Comparison of ENCODE assay signal across 8 mouse cellular contexts in genomic region chr4:117210147-117211074, GRCm38 (mm10). TPM values are rescaled to one million over a fixed set of nuclear protein-coding genes. Genes with fewer than 3 reads are reported as not detected.
A peak's percentile ranks its signal among the peaks of the same experiment; 100 is the strongest.
DNase-seq lines count a peak whose midpoint lies in the region; ATAC-seq and TF ChIP-seq lines count a peak whose summit lies in the region.

No protein-coding gene starts in this region.

- peak; percentile 64; the same call in 1 of the 2 replicates for TF ChIP-seq CTCF in cerebellum, adult 2 months (IDR thresholded peaks at IDR 0.05; ENCODE audit: borderline replicate concordance, insufficient read depth, low read depth, low read length)
- peak; percentile 78 for TF ChIP-seq CTCF in midbrain, postnatal 0 days (IDR thresholded peaks at IDR 0.05)

- H3K9me3 ChIP-seq in hindbrain, embryonic 11.5 days (ENCODE audit: control insufficient read depth, low read length) = no peaks in the 10 kb centered on the region
- H3K9me3 ChIP-seq in hindbrain, embryonic 13.5 days = no peaks in the 10 kb centered on the region
- H3K9me3 ChIP-seq in forebrain, embryonic 16.5 days (ENCODE audit: control insufficient read depth, low read length) = no peaks in the 10 kb centered on the region
- no peaks in the 10 kb centered on the region for H3K9me3 ChIP-seq in limb, embryonic 11.5 days (ENCODE audit: control insufficient read depth, low read length)
- H3K9me3 ChIP-seq in midbrain, postnatal 0 days (ENCODE audit: low read length) = no peaks in the 10 kb centered on the region
- no peaks in the 10 kb centered on the region for H3K9me3 ChIP-seq in stomach, embryonic 15.5 days

- no peak for TF ChIP-seq POLR2A in cerebellum, adult 2 months (IDR thresholded peaks at IDR 0.05; ENCODE audit: borderline replicate concordance, insufficient read depth, low read length)

- H3K4me2 ChIP-seq in hindbrain, embryonic 11.5 days (replicated peaks; ENCODE audit: low read depth, low read length) = no peak overlapping the region
- no peak overlapping the region for H3K4me2 ChIP-seq in hindbrain, embryonic 13.5 days
- peak overlapping the region; percentile 9; the same call in 1 of the 2 replicates for H3K4me2 ChIP-seq in forebrain, embryonic 16.5 days (ENCODE audit: low read length)
- no peak overlapping the region for H3K4me2 ChIP-seq in limb, embryonic 11.5 days (ENCODE audit: low read depth, severe bottlenecking)
- H3K4me2 ChIP-seq in midbrain, postnatal 0 days (ENCODE audit: low read depth, low read length, poor library complexity, severe bottlenecking) = no peak overlapping the region
- H3K4me2 ChIP-seq in stomach, embryonic 15.5 days = peak overlapping the region; percentile 19; the same call in 1 of the 2 replicates

- H3K4me3 ChIP-seq in hindbrain, embryonic 11.5 days (ENCODE audit: low read depth, low read length) = no peak overlapping the region
- H3K4me3 ChIP-seq in hindbrain, embryonic 13.5 days = no peak overlapping the region
- no peak overlapping the region for H3K4me3 ChIP-seq in cerebellum, adult 2 months (replicated peaks; ENCODE audit: insufficient read depth, low read depth, low read length)
- no peak overlapping the region for H3K4me3 ChIP-seq in forebrain, embryonic 16.5 days (replicated peaks; ENCODE audit: low read length)
- no peak overlapping the region for H3K4me3 ChIP-seq in limb, embryonic 11.5 days (ENCODE audit: low read depth, low read length)
- no peak overlapping the region for H3K4me3 ChIP-seq in midbrain, postnatal 0 days (ENCODE audit: low read depth, low read length)
- H3K4me3 ChIP-seq in stomach, embryonic 15.5 days (replicated peaks) = no peak overlapping the region; the same call in 1 of the 2 replicates

- DNase-seq in hindbrain, embryonic 11.5 days (ENCODE audit: low spot score) = peak; percentile 90
- peak; percentile 54 for DNase-seq in cerebellum, adult 2 months
- DNase-seq in induced T-regulatory cell, adult 2 months (ENCODE audit: low read depth) = peak; percentile 95
- peak; percentile 94 for DNase-seq in limb, embryonic 11.5 days (ENCODE audit: low spot score)
- DNase-seq in midbrain, postnatal 0 days (ENCODE audit: low spot score) = peak; percentile 85

- H3K27me3 ChIP-seq in hindbrain, embryonic 11.5 days (ENCODE audit: control insufficient read depth, insufficient read depth, low read length) = no peaks in the 10 kb centered on the region
- H3K27me3 ChIP-seq in hindbrain, embryonic 13.5 days = 0 out of 2 replicates have a peak, but pooled peaks cover 8% of the 10 kb centered on the region
- no peaks in the 10 kb centered on the region for H3K27me3 ChIP-seq in cerebellum, adult 2 months (ENCODE audit: control insufficient read depth, insufficient read depth, low read length)
- H3K27me3 ChIP-seq in forebrain, embryonic 16.5 days (replicated peaks; ENCODE audit: control insufficient read depth, insufficient read depth, low read length) = no peaks in the 10 kb centered on the region
- no peaks in the 10 kb centered on the region for H3K27me3 ChIP-seq in limb, embryonic 11.5 days (ENCODE audit: control insufficient read depth, insufficient read depth, low read length)
- no peaks in the 10 kb centered on the region for H3K27me3 ChIP-seq in midbrain, postnatal 0 days (ENCODE audit: insufficient read depth, low read length)
- no peaks in the 10 kb centered on the region for H3K27me3 ChIP-seq in stomach, embryonic 15.5 days (replicated peaks)

- H3K27ac ChIP-seq in hindbrain, embryonic 11.5 days (ENCODE audit: low read depth, low read length) = 0 out of 2 replicates have a peak overlapping the region, but pooled peaks have one; percentile 17
- H3K27ac ChIP-seq in hindbrain, embryonic 13.5 days = no peak overlapping the region
- no peak overlapping the region for H3K27ac ChIP-seq in cerebellum, adult 2 months (ENCODE audit: insufficient read depth, low read length)
- no peak overlapping the region for H3K27ac ChIP-seq in forebrain, embryonic 16.5 days (ENCODE audit: low read length)
- H3K27ac ChIP-seq in limb, embryonic 11.5 days (replicated peaks; ENCODE audit: low read depth, low read length) = no peak overlapping the region
- H3K27ac ChIP-seq in midbrain, postnatal 0 days (ENCODE audit: low read depth, low read length) = no peak overlapping the region
- H3K27ac ChIP-seq in stomach, embryonic 15.5 days = no peak overlapping the region

- no peak overlapping the region for H3K9ac ChIP-seq in hindbrain, embryonic 11.5 days (ENCODE audit: low read depth, low read length)
- H3K9ac ChIP-seq in hindbrain, embryonic 13.5 days = no peak overlapping the region
- H3K9ac ChIP-seq in forebrain, embryonic 16.5 days (replicated peaks; ENCODE audit: low read depth, low read length) = no peak overlapping the region
- no peak overlapping the region for H3K9ac ChIP-seq in limb, embryonic 11.5 days (ENCODE audit: low read length)
- no peak overlapping the region for H3K9ac ChIP-seq in midbrain, postnatal 0 days (replicated peaks; ENCODE audit: low read length, poor library complexity, severe bottlenecking)
- no peak overlapping the region for H3K9ac ChIP-seq in stomach, embryonic 15.5 days

- H3K4me1 ChIP-seq in hindbrain, embryonic 11.5 days (replicated peaks; ENCODE audit: control insufficient read depth, insufficient read depth, low read length) = no peaks in the 10 kb centered on the region
- no peaks in the 10 kb centered on the region for H3K4me1 ChIP-seq in hindbrain, embryonic 13.5 days (replicated peaks)
- H3K4me1 ChIP-seq in cerebellum, adult 2 months (ENCODE audit: control insufficient read depth, insufficient read depth, low read length) = peaks cover 11% of the 10 kb centered on the region
- H3K4me1 ChIP-seq in forebrain, embryonic 16.5 days (replicated peaks; ENCODE audit: control insufficient read depth, insufficient read depth, low read length) = no peaks in the 10 kb centered on the region
- no peaks in the 10 kb centered on the region for H3K4me1 ChIP-seq in limb, embryonic 11.5 days (ENCODE audit: control insufficient read depth, insufficient read depth, low read length)
- H3K4me1 ChIP-seq in midbrain, postnatal 0 days (ENCODE audit: insufficient read depth, low read length) = no peaks in the 10 kb centered on the region
- no peaks in the 10 kb centered on the region for H3K4me1 ChIP-seq in stomach, embryonic 15.5 days

- WGBS in hindbrain, embryonic 11.5 days = 2% methylated on average over 20 of the region's 20 CpGs
- WGBS in hindbrain, embryonic 13.5 days = 3% methylated on average over 20 of the region's 20 CpGs
- 11% methylated on average over 20 of the region's 20 CpGs for WGBS in cerebellum, adult 2 months
- 3% methylated on average over 20 of the region's 20 CpGs for WGBS in forebrain, embryonic 16.5 days
- WGBS in limb, embryonic 11.5 days = 4% methylated on average over 20 of the region's 20 CpGs
- WGBS in midbrain, postnatal 0 days = 3% methylated on average over 20 of the region's 20 CpGs
- 6% methylated on average over 20 of the region's 20 CpGs for WGBS in stomach, embryonic 15.5 days

- no peaks in the 10 kb centered on the region for H3K36me3 ChIP-seq in hindbrain, embryonic 11.5 days (ENCODE audit: control insufficient read depth, insufficient read depth, low read length)
- H3K36me3 ChIP-seq in hindbrain, embryonic 13.5 days = no peaks in the 10 kb centered on the region
- no peaks in the 10 kb centered on the region for H3K36me3 ChIP-seq in forebrain, embryonic 16.5 days (ENCODE audit: control insufficient read depth, insufficient read depth)
- H3K36me3 ChIP-seq in limb, embryonic 11.5 days (ENCODE audit: control insufficient read depth, insufficient read depth, low read length) = no peaks in the 10 kb centered on the region
- no peaks in the 10 kb centered on the region for H3K36me3 ChIP-seq in midbrain, postnatal 0 days (ENCODE audit: insufficient read depth, low read length)
- no peaks in the 10 kb centered on the region for H3K36me3 ChIP-seq in stomach, embryonic 15.5 days

- peak; percentile 71; the same call in 1 of the 2 replicates for ATAC-seq in hindbrain, embryonic 11.5 days (ENCODE audit: low FRiP score)
- ATAC-seq in hindbrain, embryonic 13.5 days (ENCODE audit: low FRiP score) = no peak
- ATAC-seq in forebrain, embryonic 16.5 days = no peak
- peak; percentile 78 for ATAC-seq in limb, embryonic 11.5 days (ENCODE audit: insufficient number of reproducible peaks, low FRiP score, low TSS enrichment, low read depth)
- peak; percentile 76; the same call in 1 of the 2 replicates for ATAC-seq in midbrain, postnatal 0 days (ENCODE audit: low FRiP score)
- ATAC-seq in stomach, embryonic 15.5 days (ENCODE audit: insufficient read depth, low FRiP score, low read depth) = peak; percentile 56; the same call in 1 of the 2 replicates

RNA-seq across cellular contexts. Expression of gene Kif2c, which starts 28.0 kb away (rescaled TPM):
- polyA plus RNA-seq in hindbrain, embryonic 11.5 days (2014; fragmentation: Nextera tagmentation; extraction: Ambion mirVana) = 77.5 and 86.2 TPM in 2 replicates
- polyA plus RNA-seq in hindbrain, embryonic 13.5 days (2015; fragmentation: Nextera tagmentation; extraction: Ambion mirVana) = 14.6 and 16.5 TPM in 2 replicates
- 0.05 and 0.16 TPM in 2 replicates for polyA plus RNA-seq in cerebellum, adult 2 months (2012; rRNA removed)
- 27.2 and 33.2 TPM in 2 replicates for polyA plus RNA-seq in forebrain, embryonic 16.5 days (2015; fragmentation: Nextera tagmentation; extraction: Ambion mirVana)
- polyA plus RNA-seq in limb, embryonic 11.5 days (2014; fragmentation: Nextera tagmentation; extraction: Ambion mirVana) = 125 and 136 TPM in 2 replicates
- 2.9 and 9.8 TPM in 2 replicates for total RNA-seq in midbrain, postnatal 0 days (2014; rRNA removed)
- polyA plus RNA-seq in midbrain, postnatal 0 days (2015; fragmentation: Nextera tagmentation; extraction: Ambion mirVana) = 2.3 and 3.3 TPM in 2 replicates
- 40.4 and 47.7 TPM in 2 replicates for polyA plus RNA-seq in stomach, embryonic 15.5 days (2015; fragmentation: Nextera tagmentation; extraction: Ambion mirVana)

RNA-seq across cellular contexts. Expression of gene Tmem53, which starts 41.3 kb away (rescaled TPM):
- polyA plus RNA-seq in hindbrain, embryonic 11.5 days (2014; fragmentation: Nextera tagmentation; extraction: Ambion mirVana) = 11.4 and 13.1 TPM in 2 replicates
- polyA plus RNA-seq in hindbrain, embryonic 13.5 days (2015; fragmentation: Nextera tagmentation; extraction: Ambion mirVana) = 8.5 and 10.9 TPM in 2 replicates
- polyA plus RNA-seq in cerebellum, adult 2 months (2012; rRNA removed) = 7.0 and 7.6 TPM in 2 replicates
- 5.3 and 6.2 TPM in 2 replicates for polyA plus RNA-seq in forebrain, embryonic 16.5 days (2015; fragmentation: Nextera tagmentation; extraction: Ambion mirVana)
- 9.7 and 11.6 TPM in 2 replicates for polyA plus RNA-seq in limb, embryonic 11.5 days (2014; fragmentation: Nextera tagmentation; extraction: Ambion mirVana)
- total RNA-seq in midbrain, postnatal 0 days (2014; rRNA removed) = 7.6 and 10.5 TPM in 2 replicates
- 9.7 and 12.6 TPM in 2 replicates for polyA plus RNA-seq in midbrain, postnatal 0 days (2015; fragmentation: Nextera tagmentation; extraction: Ambion mirVana)
- polyA plus RNA-seq in stomach, embryonic 15.5 days (2015; fragmentation: Nextera tagmentation; extraction: Ambion mirVana) = 13.2 and 13.5 TPM in 2 replicates

RNA-seq across cellular contexts. Expression of gene Armh1, which starts 41.5 kb away (rescaled TPM):
- 0.53 TPM in 1 of 2 replicates, not detected in the other for polyA plus RNA-seq in hindbrain, embryonic 11.5 days (2014; fragmentation: Nextera tagmentation; extraction: Ambion mirVana)
- polyA plus RNA-seq in hindbrain, embryonic 13.5 days (2015; fragmentation: Nextera tagmentation; extraction: Ambion mirVana) = 0.97 and 1.1 TPM in 2 replicates
- polyA plus RNA-seq in cerebellum, adult 2 months (2012; rRNA removed) = 0.52 and 0.67 TPM in 2 replicates
- 0.65 and 0.68 TPM in 2 replicates for polyA plus RNA-seq in forebrain, embryonic 16.5 days (2015; fragmentation: Nextera tagmentation; extraction: Ambion mirVana)
- 0.12 TPM in 1 of 2 replicates, not detected in the other for polyA plus RNA-seq in limb, embryonic 11.5 days (2014; fragmentation: Nextera tagmentation; extraction: Ambion mirVana)
- total RNA-seq in midbrain, postnatal 0 days (2014; rRNA removed) = 1.8 and 3.1 TPM in 2 replicates
- 2.5 and 2.6 TPM in 2 replicates for polyA plus RNA-seq in midbrain, postnatal 0 days (2015; fragmentation: Nextera tagmentation; extraction: Ambion mirVana)
- polyA plus RNA-seq in stomach, embryonic 15.5 days (2015; fragmentation: Nextera tagmentation; extraction: Ambion mirVana) = 0.32 and 0.46 TPM in 2 replicates

RNA-seq across cellular contexts. Expression of gene Rps8, which starts 54.4 kb away (rescaled TPM):
- 779 and 892 TPM in 2 replicates for polyA plus RNA-seq in hindbrain, embryonic 11.5 days (2014; fragmentation: Nextera tagmentation; extraction: Ambion mirVana)
- 576 and 608 TPM in 2 replicates for polyA plus RNA-seq in hindbrain, embryonic 13.5 days (2015; fragmentation: Nextera tagmentation; extraction: Ambion mirVana)
- 458 and 507 TPM in 2 replicates for polyA plus RNA-seq in cerebellum, adult 2 months (2012; rRNA removed)
- 418 and 427 TPM in 2 replicates for polyA plus RNA-seq in forebrain, embryonic 16.5 days (2015; fragmentation: Nextera tagmentation; extraction: Ambion mirVana)
- 1,072 and 1,111 TPM in 2 replicates for polyA plus RNA-seq in limb, embryonic 11.5 days (2014; fragmentation: Nextera tagmentation; extraction: Ambion mirVana)
- 439 and 604 TPM in 2 replicates for total RNA-seq in midbrain, postnatal 0 days (2014; rRNA removed)
- 475 and 493 TPM in 2 replicates for polyA plus RNA-seq in midbrain, postnatal 0 days (2015; fragmentation: Nextera tagmentation; extraction: Ambion mirVana)
- polyA plus RNA-seq in stomach, embryonic 15.5 days (2015; fragmentation: Nextera tagmentation; extraction: Ambion mirVana) = 968 and 983 TPM in 2 replicates

Comparison
In these comparisons a context has a peak if more than half of its experiments do, and no peak if none do; other contexts are left out.
1. ATAC-seq: peak in hindbrain, embryonic 11.5 days (single experiment), limb, embryonic 11.5 days (single experiment), midbrain, postnatal 0 days (single experiment) and stomach, embryonic 15.5 days (single experiment); none in hindbrain, embryonic 13.5 days (single experiment) and forebrain, embryonic 16.5 days (single experiment).
2. H3K4me2 ChIP-seq: peak in forebrain, embryonic 16.5 days (single experiment) and stomach, embryonic 15.5 days (single experiment); none in hindbrain, embryonic 11.5 days (single experiment), hindbrain, embryonic 13.5 days (single experiment), limb, embryonic 11.5 days (single experiment) and midbrain, postnatal 0 days (single experiment).
3. Peak in every context shown above with its lines, with median percentiles within 50 percentile points of each other: DNase-seq.